ENCODE assay signal across 8 mouse cellular contexts in genomic region chr7:45340669-45341068, GRCm38 (mm10). TPM values are rescaled to one million over a fixed set of nuclear protein-coding genes. Genes with fewer than 3 reads are reported as not detected.
DNase-seq lines count a peak whose midpoint lies in the region; ATAC-seq and TF ChIP-seq lines count a peak whose summit lies in the region.

No protein-coding gene starts in this region.

- H3K4me1 ChIP-seq in heart, adult 2 months (ENCODE audit: control insufficient read depth, insufficient read depth, low read length) = peaks cover 13% of the 10 kb centered on the region
- H3K4me1 ChIP-seq in kidney, adult 2 months (ENCODE audit: control insufficient read depth, insufficient read depth, low read length) = 0 out of 2 replicates have a peak, but pooled peaks cover 3% of the 10 kb centered on the region
- peaks cover 44% of the 10 kb centered on the region for H3K4me1 ChIP-seq in lung, embryonic 15.5 days

- intact Hi-C loops in gastrocnemius, postnatal 36 days (cut with DNase I) = no loop called here
- intact Hi-C loops in heart, adult 2 months (cut with DNase I) = loop anchor here (5.0 kb wide), 1 partner anchor 33 kb away; no protein-coding TSS in a partner anchor

- H3K79me2 ChIP-seq in heart, adult 2 months (replicated peaks; ENCODE audit: control insufficient read depth, insufficient read depth, low read length) = no peaks in the 10 kb centered on the region

- H3K9me3 ChIP-seq in lung, embryonic 15.5 days = no peaks in the 10 kb centered on the region

- peak; percentile 21 for DNase-seq in gastrocnemius, postnatal 25 days
- no peak for DNase-seq in gastrocnemius, postnatal 36 days
- peak; percentile 50 for DNase-seq in c-Kit-negative CD71-positive TER-119-positive erythroid progenitor cells, embryonic 14.5 days (ENCODE audit: low read depth, low spot score)
- DNase-seq in heart, adult 2 months = peak; percentile 60 to 68
- DNase-seq in kidney, adult 2 months = peak; percentile 48
- peak; percentile 66 for DNase-seq in ovary, postnatal 36 days (ENCODE audit: low spot score)
- DNase-seq in left cerebral cortex, adult 11 months (ENCODE audit: low spot score) = no peak

- peak overlapping the region; percentile 2; the same call in 1 of the 2 replicates for H3K27ac ChIP-seq in heart, adult 2 months
- H3K27ac ChIP-seq in kidney, adult 2 months (ENCODE audit: insufficient read depth, low read depth, low read length) = no peak overlapping the region
- peak overlapping the region; percentile 70 for H3K27ac ChIP-seq in lung, embryonic 15.5 days

- H3K9ac ChIP-seq in heart, adult 2 months (ENCODE audit: low read depth, low read length) = no peak overlapping the region
- H3K9ac ChIP-seq in lung, embryonic 15.5 days = peak overlapping the region; percentile 64

- H3K4me2 ChIP-seq in lung, embryonic 15.5 days = peak overlapping the region; percentile 91

- H3K36me3 ChIP-seq in heart, adult 2 months (ENCODE audit: control insufficient read depth, insufficient read depth, low read length) = no peaks in the 10 kb centered on the region
- H3K36me3 ChIP-seq in kidney, adult 2 months (ENCODE audit: control insufficient read depth, insufficient read depth, low read length) = no peaks in the 10 kb centered on the region
- no peaks in the 10 kb centered on the region for H3K36me3 ChIP-seq in lung, embryonic 15.5 days

- peak; percentile 25; the same call in 1 of the 2 replicates for ATAC-seq in lung, embryonic 15.5 days (ENCODE audit: borderline replicate concordance, extremely low read depth, low FRiP score, low TSS enrichment)

- TF ChIP-seq EP300 in heart, adult 2 months (IDR thresholded peaks at IDR 0.05; ENCODE audit: insufficient read depth, low read depth, low read length) = no peak

- no peak for TF ChIP-seq CTCF in heart, adult 2 months (IDR thresholded peaks at IDR 0.05)
- no peak for TF ChIP-seq CTCF in kidney, adult 2 months (conservative IDR thresholded peaks at IDR 0.05; ENCODE audit: insufficient read depth, insufficient read length, low read depth, low read length)

- no peak overlapping the region; the same call in 1 of the 2 replicates for H3K4me3 ChIP-seq in heart, adult 2 months
- no peak overlapping the region for H3K4me3 ChIP-seq in kidney, adult 2 months (ENCODE audit: insufficient read depth, low read depth, low read length)
- peak overlapping the region; percentile 55 for H3K4me3 ChIP-seq in lung, embryonic 15.5 days

- WGBS in heart, adult 2 months = 2% methylated on average over 11 of the region's 11 CpGs
- 3% methylated on average over 11 of the region's 11 CpGs for WGBS in kidney, adult 2 months
- WGBS in lung, embryonic 15.5 days = 0% methylated on average over 11 of the region's 11 CpGs

- no peaks in the 10 kb centered on the region for H3K27me3 ChIP-seq in heart, adult 2 months (ENCODE audit: control insufficient read depth, insufficient read depth, low read length)
- no peaks in the 10 kb centered on the region for H3K27me3 ChIP-seq in kidney, adult 2 months (replicated peaks; ENCODE audit: control insufficient read depth, insufficient read depth, low read length)
- no peaks in the 10 kb centered on the region for H3K27me3 ChIP-seq in lung, embryonic 15.5 days

- TF ChIP-seq POLR2A in heart, adult 2 months (IDR thresholded peaks at IDR 0.05; ENCODE audit: insufficient read depth, low read depth, low read length) = no peak
- TF ChIP-seq POLR2A in kidney, adult 2 months (IDR thresholded peaks at IDR 0.05; ENCODE audit: low read depth, low read length) = no peak

RNA-seq across cellular contexts. Expression of gene Hrc, which starts 5.6 kb away (rescaled TPM):
- total RNA-seq in gastrocnemius, postnatal 25 days (2021) = 100 to 1,000 TPM; 812 to 910 TPM
- 100 to 1,000 TPM; 818 to 890 TPM for total RNA-seq in gastrocnemius, postnatal 36 days (2021)
- 1,000 to 10,000 TPM in 1 of 2 experiments, 100 to 1,000 TPM in 1; 863 to 1,007 TPM for total RNA-seq in heart, adult 2 months (2021)
- 383 and 578 TPM in 2 replicates for polyA plus RNA-seq in heart, adult 2 months (2012; rRNA removed)
- 0.14 and 3.2 TPM in 2 replicates for polyA plus RNA-seq in kidney, adult 2 months (2012; rRNA removed)
- polyA plus RNA-seq in lung, embryonic 15.5 days (2015; fragmentation: Nextera tagmentation; extraction: Ambion mirVana) = 1.7 and 2.3 TPM in 2 replicates

RNA-seq across cellular contexts. Expression of gene Trpm4, which starts 7.1 kb away (rescaled TPM):
- 10 to 100 TPM; 17.0 to 18.3 TPM for total RNA-seq in gastrocnemius, postnatal 25 days (2021)
- total RNA-seq in gastrocnemius, postnatal 36 days (2021) = 10 to 100 TPM; 20.1 to 20.7 TPM
- total RNA-seq in heart, adult 2 months (2021) = 10 to 100 TPM; 21.0 to 21.4 TPM
- polyA plus RNA-seq in heart, adult 2 months (2012; rRNA removed) = 38.7 and 40.9 TPM in 2 replicates
- 17.9 and 18.2 TPM in 2 replicates for polyA plus RNA-seq in kidney, adult 2 months (2012; rRNA removed)
- polyA plus RNA-seq in lung, embryonic 15.5 days (2015; fragmentation: Nextera tagmentation; extraction: Ambion mirVana) = 19.1 and 20.0 TPM in 2 replicates

RNA-seq across cellular contexts. Expression of gene Ppfia3, which starts 26.1 kb away (rescaled TPM):
- total RNA-seq in gastrocnemius, postnatal 25 days (2021) = under 1 TPM; 0.18 to 0.38 TPM
- under 1 TPM; 0.07 to 0.08 TPM for total RNA-seq in gastrocnemius, postnatal 36 days (2021)
- under 1 TPM; 0.11 to 0.26 TPM for total RNA-seq in heart, adult 2 months (2021)
- 0.09 and 0.14 TPM in 2 replicates for polyA plus RNA-seq in heart, adult 2 months (2012; rRNA removed)
- polyA plus RNA-seq in kidney, adult 2 months (2012; rRNA removed) = 0.50 and 0.64 TPM in 2 replicates
- polyA plus RNA-seq in lung, embryonic 15.5 days (2015; fragmentation: Nextera tagmentation; extraction: Ambion mirVana) = 3.1 TPM in 2 replicates

RNA-seq across cellular contexts. Expression of gene Lin7b, which starts 29.7 kb away (rescaled TPM):
- under 1 TPM in 1 of 2 experiments, not detected in 1; 0.67 TPM for total RNA-seq in gastrocnemius, postnatal 25 days (2021)
- not detected for total RNA-seq in gastrocnemius, postnatal 36 days (2021)
- total RNA-seq in heart, adult 2 months (2021) = 1 to 10 TPM; 1.0 to 1.6 TPM
- 2.3 and 3.4 TPM in 2 replicates for polyA plus RNA-seq in heart, adult 2 months (2012; rRNA removed)
- polyA plus RNA-seq in kidney, adult 2 months (2012; rRNA removed) = 2.7 and 3.9 TPM in 2 replicates
- 0.60 and 0.92 TPM in 2 replicates for polyA plus RNA-seq in lung, embryonic 15.5 days (2015; fragmentation: Nextera tagmentation; extraction: Ambion mirVana)

RNA-seq across cellular contexts. Expression of gene Snrnp70, which starts 54.9 kb away (rescaled TPM):
- 10 to 100 TPM; 76.1 to 78.0 TPM for total RNA-seq in gastrocnemius, postnatal 25 days (2021)
- total RNA-seq in gastrocnemius, postnatal 36 days (2021) = 10 to 100 TPM; 70.2 to 84.1 TPM
- total RNA-seq in heart, adult 2 months (2021) = 10 to 100 TPM; 85.0 to 99.5 TPM
- 117 and 151 TPM in 2 replicates for polyA plus RNA-seq in heart, adult 2 months (2012; rRNA removed)
- 137 and 138 TPM in 2 replicates for polyA plus RNA-seq in kidney, adult 2 months (2012; rRNA removed)
- 224 and 229 TPM in 2 replicates for polyA plus RNA-seq in lung, embryonic 15.5 days (2015; fragmentation: Nextera tagmentation; extraction: Ambion mirVana)

Comparison
In these comparisons a context has a peak if more than half of its experiments do, and no peak if none do; other contexts are left out.
1. DNase-seq: peak in gastrocnemius, postnatal 25 days (single experiment), c-Kit-negative CD71-positive TER-119-positive erythroid progenitor cells, embryonic 14.5 days (single experiment), heart, adult 2 months (2 of 2), kidney, adult 2 months (single experiment) and ovary, postnatal 36 days (single experiment); none in gastrocnemius, postnatal 36 days (0 of 2) and left cerebral cortex, adult 11 months (single experiment).